Comparison of ENCODE assay signal across 25 mouse cellular contexts in genomic region chr2:154686819-154687218, GRCm38 (mm10). TPM values are rescaled to one million over a fixed set of nuclear protein-coding genes. Genes with fewer than 3 reads are reported as not detected.
DNase-seq lines count a peak whose midpoint lies in the region; ATAC-seq and TF ChIP-seq lines count a peak whose summit lies in the region.
"Had no signal": no experiment of that assay in that cellular context is flagged by ENCODE, and none has a peak within 500 bp of the region (broad histone marks: within the 10 kb centered on the region; RNA-seq: fewer than 3 reads in every experiment).

No protein-coding gene starts in this region.

- no peak overlapping the region for H3K9ac ChIP-seq in MEL (ENCODE audit: control insufficient read depth, low read depth, low read length, poor library complexity, severe bottlenecking)
- H3K9ac ChIP-seq in hindbrain, embryonic 12.5 days = no peak overlapping the region
- H3K9ac ChIP-seq: embryonic facial prominence, embryonic 13.5 days; forebrain, embryonic 12.5 days; forebrain, embryonic 15.5 days; hindbrain, embryonic 14.5 days had no signal

- H3K36me3 ChIP-seq in MEL (ENCODE audit: control insufficient read depth in 1 of 2, insufficient read depth in 2 of 2, low read length in 2 of 2) = peaks cover 0 to 4% of the 10 kb centered on the region in 2 experiments; a peak in 2 of 4 replicates
- peaks cover 26% of the 10 kb centered on the region for H3K36me3 ChIP-seq in hindbrain, embryonic 12.5 days

- ATAC-seq in granulocyte monocyte progenitor cell, adult 5-6 weeks (replicated peaks; ENCODE audit: poor library complexity, severe bottlenecking) = peak; percentile 80
- peak; percentile 65 for ATAC-seq in megakaryocyte, adult 5-6 weeks (ENCODE audit: poor library complexity, severe bottlenecking)
- no peak for ATAC-seq in hindbrain, embryonic 12.5 days (ENCODE audit: low FRiP score)
- ATAC-seq: activated CD4-positive, CD25-positive, alpha-beta regulatory T cell, adult 4 months; CD4-positive, CD25-positive, alpha-beta regulatory T cell, adult 4 months; forebrain, embryonic 15.5 days; hindbrain, postnatal 0 days; inflammation-experienced regulatory T-cells, adult 6 months; intestine, embryonic 16.5 days had no signal

- no peak overlapping the region for H3K4me3 ChIP-seq in MEL (ENCODE audit: control insufficient read depth in 1 of 2, insufficient read depth in 1 of 2, low read depth in 2 of 2, low read length in 2 of 2)
- H3K4me3 ChIP-seq in hindbrain, embryonic 12.5 days = no peak overlapping the region
- no peak overlapping the region for H3K4me3 ChIP-seq in lung, adult 2 months (replicated peaks; ENCODE audit: extremely low read depth, low read depth, low read length)
- H3K4me3 ChIP-seq: embryonic facial prominence, embryonic 10.5 days; embryonic facial prominence, embryonic 13.5 days; erythroblast, embryonic 14.5 days; forebrain, embryonic 12.5 days; forebrain, embryonic 15.5 days; hindbrain, embryonic 10.5 days had no signal

- no peak for TF ChIP-seq RAD21 in MEL (IDR thresholded peaks at IDR 0.05; ENCODE audit: low read depth, low read length)

- WGBS in hindbrain, embryonic 12.5 days = 84% methylated on average over 3 of the region's 3 CpGs
- WGBS in lung, adult 2 months = 62% methylated on average over 3 of the region's 3 CpGs

- H3K4me1 ChIP-seq in MEL (ENCODE audit: control insufficient read depth in 1 of 2, insufficient read depth in 2 of 2, low read length in 2 of 2) = no peaks in the 10 kb centered on the region
- H3K4me1 ChIP-seq in hindbrain, embryonic 12.5 days = peaks cover 9% of the 10 kb centered on the region; the same call in 1 of the 2 replicates
- H3K4me1 ChIP-seq in lung, adult 2 months (ENCODE audit: control insufficient read depth, insufficient read depth, low read length) = peaks cover 8% of the 10 kb centered on the region

- no peaks in the 10 kb centered on the region for H3K27me3 ChIP-seq in MEL (ENCODE audit: control insufficient read depth in 1 of 2, insufficient read depth in 2 of 2, low read length in 2 of 2)
- H3K27me3 ChIP-seq in hindbrain, embryonic 12.5 days = no peaks in the 10 kb centered on the region
- H3K27me3 ChIP-seq: embryonic facial prominence, embryonic 13.5 days; forebrain, embryonic 12.5 days; forebrain, embryonic 15.5 days had no signal

- no peak for TF ChIP-seq CTCF in MEL (IDR thresholded peaks at IDR 0.05 in 2 of 3, conservative IDR thresholded peaks at IDR 0.05 in 1 of 3; ENCODE audit: control insufficient read depth in 1 of 3, insufficient read depth in 1 of 3, low read depth in 2 of 3, low read length in 3 of 3, poor library complexity in 1 of 3, severe bottlenecking in 1 of 3)
- TF ChIP-seq CTCF in lung, adult 2 months (IDR thresholded peaks at IDR 0.05; ENCODE audit: insufficient read depth, low read length) = no peak

- H3K9me3 ChIP-seq in MEL (replicated peaks; ENCODE audit: insufficient read depth, low read length) = no peaks in the 10 kb centered on the region
- H3K9me3 ChIP-seq in hindbrain, embryonic 12.5 days (replicated peaks) = no peaks in the 10 kb centered on the region
- H3K9me3 ChIP-seq: embryonic facial prominence, embryonic 10.5 days; embryonic facial prominence, embryonic 13.5 days; forebrain, embryonic 12.5 days; forebrain, embryonic 15.5 days; hindbrain, embryonic 10.5 days had no signal

- H3K4me2 ChIP-seq in hindbrain, embryonic 12.5 days (replicated peaks) = no peak overlapping the region
- H3K4me2 ChIP-seq: embryonic facial prominence, embryonic 13.5 days; forebrain, embryonic 12.5 days; forebrain, embryonic 15.5 days; heart, embryonic 11.5 days; hindbrain, embryonic 14.5 days had no signal

- no peak for TF ChIP-seq POLR2A in MEL (IDR thresholded peaks at IDR 0.05; ENCODE audit: control insufficient read depth in 1 of 2, insufficient read depth in 1 of 2, low read depth in 1 of 2, low read length in 2 of 2, poor library complexity in 1 of 2)
- no peak for TF ChIP-seq POLR2A in lung, adult 2 months (IDR thresholded peaks at IDR 0.05; ENCODE audit: borderline replicate concordance, extremely low read depth, low read depth, low read length)

- peak; percentile 21 for DNase-seq in MEL (ENCODE audit: low read depth, low spot score)
- no peak for DNase-seq in kidney, postnatal 36 days
- no peak for DNase-seq in lung, adult 2 months
- DNase-seq: adrenal gland, adult 8-10 months; adrenal gland, postnatal 25 days; cerebellum, adult 2 months; embryo, embryonic 11 days; gastrocnemius, postnatal 36 days; heart, adult 11 months had no signal

- peaks cover 7% of the 10 kb centered on the region for H3K79me2 ChIP-seq in MEL (ENCODE audit: control insufficient read depth, insufficient read depth, low read length, poor library complexity)

- no peak for TF ChIP-seq EP300 in MEL (IDR thresholded peaks at IDR 0.05; ENCODE audit: low read depth in 1 of 2, low read length in 2 of 2)

- no peak overlapping the region for H3K27ac ChIP-seq in MEL (ENCODE audit: control insufficient read depth, low read depth, low read length)
- H3K27ac ChIP-seq in hindbrain, embryonic 12.5 days = no peak overlapping the region
- H3K27ac ChIP-seq: embryonic facial prominence, embryonic 10.5 days; embryonic facial prominence, embryonic 13.5 days; forebrain, embryonic 12.5 days; forebrain, embryonic 15.5 days; hindbrain, embryonic 10.5 days; hindbrain, embryonic 14.5 days; hindbrain, postnatal 0 days had no signal

TF ChIP-seq in MEL, 35 proteins besides CTCF, POLR2A, EP300 and RAD21:
- no peak for TF ChIP-seq ZC3H11A (IDR thresholded peaks at IDR 0.05; ENCODE audit: low read depth, low read length)
- TF ChIP-seq POLR2AphosphoS5 (IDR thresholded peaks at IDR 0.05; ENCODE audit: borderline replicate concordance, low read depth, low read length) = no peak
- no peak for TF ChIP-seq TBP (IDR thresholded peaks at IDR 0.05; ENCODE audit: low read depth, low read length)
- no peak for TF ChIP-seq ETS1 (IDR thresholded peaks at IDR 0.05; ENCODE audit: low read depth, low read length)
- no peak for TF ChIP-seq TCF12 (IDR thresholded peaks at IDR 0.05; ENCODE audit: low read depth, low read length)
- TF ChIP-seq GABPA (IDR thresholded peaks at IDR 0.05; ENCODE audit: low read depth, low read length) = no peak
- no peak for TF ChIP-seq JUND (IDR thresholded peaks at IDR 0.05; ENCODE audit: low read depth, low read length)
- no peak for TF ChIP-seq MAX (IDR thresholded peaks at IDR 0.05; ENCODE audit: low read length)
- TF ChIP-seq USF2 (IDR thresholded peaks at IDR 0.05; ENCODE audit: borderline replicate concordance in 1 of 2, insufficient read depth in 1 of 2, low read depth in 1 of 2, low read length in 2 of 2) = no peak
- no peak for TF ChIP-seq GATA1 (IDR thresholded peaks at IDR 0.05; ENCODE audit: low read depth, low read length)
- no peak for TF ChIP-seq BHLHE40 (IDR thresholded peaks at IDR 0.05; ENCODE audit: borderline replicate concordance, low read depth, low read length)
- TF ChIP-seq TAL1 (IDR thresholded peaks at IDR 0.05; ENCODE audit: low read length) = no peak
- TF ChIP-seq NRF1 (IDR thresholded peaks at IDR 0.05; ENCODE audit: insufficient read depth, low read depth, low read length, poor library complexity, severe bottlenecking) = no peak
- no peak for TF ChIP-seq UBTF (IDR thresholded peaks at IDR 0.05; ENCODE audit: borderline replicate concordance, insufficient read depth, low read depth, low read length)
- TF ChIP-seq MAZ (IDR thresholded peaks at IDR 0.05; ENCODE audit: low read depth, low read length) = no peak
- no peak for TF ChIP-seq E2F4 (IDR thresholded peaks at IDR 0.05; ENCODE audit: borderline replicate concordance, low read depth, low read length)
- TF ChIP-seq ELF1 (IDR thresholded peaks at IDR 0.05; ENCODE audit: low read depth, low read length) = no peak
- no peak for TF ChIP-seq MYC (IDR thresholded peaks at IDR 0.05; ENCODE audit: low read depth, low read length)
- no peak for TF ChIP-seq USF1 (IDR thresholded peaks at IDR 0.05; ENCODE audit: low read depth, low read length)

RNA-seq across cellular contexts. Expression of gene Chmp4b, which starts 35.3 kb away (rescaled TPM):
- 118 TPM in 2 replicates for total RNA-seq in MEL (2012; rRNA removed)
- polyA plus RNA-seq in MEL (2012; ENCODE audit: insufficient read depth in 1 of 2, insufficient read length in 2 of 2, low read depth in 1 of 2, low replicate concordance in 2 of 2, missing spikeins in 1 of 2) = 100 to 1,000 TPM in 1 of 2 experiments, not detected in 1; 196 TPM
- 108 and 120 TPM in 2 replicates for total RNA-seq in granulocyte monocyte progenitor cell, adult 5-6 weeks (2014; fragmentation: Nextera tagmentation)
- total RNA-seq in granulocyte monocyte progenitor cell, adult 5-6 weeks (2017) = 125 and 129 TPM in 2 replicates
- total RNA-seq in megakaryocyte, adult 5-6 weeks (2015) = 117 and 122 TPM in 2 replicates
- 166 and 187 TPM in 2 replicates for total RNA-seq in megakaryocyte, adult 5-6 weeks (2017)
- 26.6 and 28.4 TPM in 2 replicates for polyA plus RNA-seq in hindbrain, embryonic 12.5 days (2016; fragmentation: Nextera tagmentation; extraction: Ambion mirVana)
- polyA plus RNA-seq in lung, adult 2 months (2012; rRNA removed) = 83.4 and 103 TPM in 2 replicates
